Mouse (Mus musculus): Measurements from ENCODE around the gene Zfp467. TPM values are rescaled to one million over a fixed set of nuclear protein-coding genes. Genes with fewer than 3 reads are reported as not detected.

Zfp467 gene
- polyA plus RNA-seq, 1 experiment, result 44.4 TPM

GRCm38 (mm10) chr6:48413081-48413480, 32.5 kb downstream of the Zfp467 start:
- H3K4me1 ChIP-seq (ENCODE audit: control insufficient read depth, insufficient read depth, low read length), result peaks cover 21% of the 10 kb centered on the region
- no peak overlapping the region for H3K4me3 ChIP-seq (ENCODE audit: insufficient read depth, low read length)
- TF ChIP-seq CTCF (IDR thresholded peaks at IDR 0.05; ENCODE audit: low read depth, low read length), result no peak
- TF ChIP-seq POLR2A (IDR thresholded peaks at IDR 0.05; ENCODE audit: borderline replicate concordance, low read depth, low read length), result no peak
- no peak overlapping the region for H3K27ac ChIP-seq (ENCODE audit: insufficient read depth, low read depth, low read length)

DNA sequence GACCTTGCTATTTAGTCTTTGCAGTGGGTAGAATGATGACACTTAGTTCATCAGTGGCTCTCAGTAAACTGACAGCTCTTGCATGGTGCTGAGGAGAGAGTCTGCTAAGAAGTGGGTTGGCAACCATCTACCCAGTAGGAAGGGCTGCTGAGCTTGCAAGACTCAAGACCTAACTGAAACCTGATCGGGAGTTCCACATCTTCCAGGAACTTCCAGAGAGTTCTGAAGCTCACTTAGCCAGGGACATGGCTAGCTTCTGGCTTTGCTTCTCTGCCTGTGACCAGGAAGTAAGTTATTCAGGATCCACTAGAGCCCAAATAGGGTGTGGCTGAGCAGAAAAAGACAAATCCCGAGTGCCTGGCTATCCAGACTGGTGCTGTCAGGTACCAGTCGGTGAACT, 33.0 kb downstream of the Zfp467 start:
- Histone ChIP-seq H3K4me1 (ENCODE audit: control insufficient read depth, insufficient read depth, low read length) (peaks cover 21% of the 10 kb centered on the region), H3K27ac (ENCODE audit: insufficient read depth, low read depth, low read length) (no peak overlapping the region), H3K4me3 (ENCODE audit: insufficient read depth, low read length) (no peak overlapping the region)
- no peak for TF ChIP-seq POLR2A (IDR thresholded peaks at IDR 0.05; ENCODE audit: borderline replicate concordance, low read depth, low read length)
- no peak for TF ChIP-seq CTCF (IDR thresholded peaks at IDR 0.05; ENCODE audit: low read depth, low read length)

- Histone ChIP-seq H3K4me1 (ENCODE audit: control insufficient read depth, insufficient read depth, low read length) (peaks cover 21% of the 10 kb centered on the region), H3K4me3 (ENCODE audit: insufficient read depth, low read length) (no peak overlapping the region), H3K27ac (ENCODE audit: insufficient read depth, low read depth, low read length) (no peak overlapping the region)
- TF ChIP-seq CTCF (IDR thresholded peaks at IDR 0.05; ENCODE audit: low read depth, low read length) (no peak), POLR2A (IDR thresholded peaks at IDR 0.05; ENCODE audit: borderline replicate concordance, low read depth, low read length) (no peak)
Observed at GRCm38 (mm10) chr6:48412147-48412546, 33.5 kb downstream of the Zfp467 start.

DNA sequence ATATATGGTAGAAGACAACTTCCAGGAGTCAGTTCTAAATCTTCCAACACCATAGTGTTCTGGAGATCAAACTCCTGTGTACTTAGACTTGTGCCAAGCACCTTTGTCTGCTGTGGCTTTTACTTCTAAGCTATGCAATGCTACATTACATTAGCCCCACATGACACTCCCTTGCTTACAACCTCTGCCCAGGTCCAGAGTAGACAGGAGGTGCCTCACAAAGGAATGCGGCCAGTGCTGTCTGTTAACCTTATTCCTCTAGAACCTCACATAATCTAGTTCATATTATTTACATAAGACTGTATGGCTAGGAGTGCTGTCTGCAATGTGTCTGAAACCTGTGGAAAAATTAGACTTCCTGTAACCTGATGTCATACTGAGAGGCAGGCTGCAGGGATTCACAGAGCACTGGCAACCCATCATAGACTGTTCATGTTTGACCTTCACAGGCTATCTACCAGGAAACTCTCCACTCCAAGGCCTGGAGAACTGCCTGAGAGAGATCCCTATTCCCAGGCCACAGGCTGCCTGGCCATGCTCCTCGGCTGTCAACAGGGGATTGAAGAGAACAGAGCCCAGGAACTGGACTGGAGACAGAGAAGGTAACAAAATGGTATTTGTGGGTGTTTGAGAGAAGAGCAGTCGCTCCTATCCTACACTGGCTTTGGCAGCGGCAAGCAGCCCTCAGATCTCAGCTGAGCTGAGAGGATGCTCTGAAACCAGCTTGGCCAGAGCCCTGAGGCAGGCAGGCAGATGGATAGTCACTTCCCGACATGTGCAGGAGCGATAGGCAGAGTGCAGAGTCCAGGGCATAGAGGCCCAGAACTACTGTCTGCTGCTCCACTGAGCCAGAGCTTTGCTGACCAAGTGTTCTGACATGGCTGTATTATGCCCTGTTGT, 34.2 kb downstream of the Zfp467 start:
- no peak for TF ChIP-seq POLR2A (IDR thresholded peaks at IDR 0.05; ENCODE audit: borderline replicate concordance, low read depth, low read length)
- TF ChIP-seq CTCF (IDR thresholded peaks at IDR 0.05; ENCODE audit: low read depth, low read length), result no peak
- no peak overlapping the region for H3K27ac ChIP-seq (ENCODE audit: insufficient read depth, low read depth, low read length)
- H3K4me1 ChIP-seq (ENCODE audit: control insufficient read depth, insufficient read depth, low read length), result peaks cover 21% of the 10 kb centered on the region
- H3K4me3 ChIP-seq (ENCODE audit: insufficient read depth, low read length), result no peak overlapping the region

DNA sequence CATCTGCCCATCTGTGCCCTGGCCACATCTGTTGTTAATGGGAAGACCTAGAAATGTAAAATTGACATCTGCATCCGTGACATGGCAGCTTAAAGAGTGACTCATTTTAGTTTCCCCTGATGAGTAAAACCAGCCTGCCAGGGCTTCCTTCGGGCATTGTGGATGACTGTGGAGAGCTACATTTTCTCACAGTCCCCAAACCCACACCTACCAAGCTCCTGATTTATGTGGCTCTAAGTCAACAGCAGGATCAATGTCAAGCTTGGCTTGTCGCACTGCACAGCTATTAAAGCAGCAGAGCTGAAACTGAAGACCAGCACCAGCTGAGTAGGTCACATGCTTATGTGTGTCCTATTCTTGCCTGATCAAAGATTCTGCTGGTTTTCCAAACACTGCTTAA, 35.1 kb downstream of the Zfp467 start:
- H3K4me1 ChIP-seq (ENCODE audit: control insufficient read depth, insufficient read depth, low read length), result peaks cover 21% of the 10 kb centered on the region
- TF ChIP-seq CTCF (IDR thresholded peaks at IDR 0.05; ENCODE audit: low read depth, low read length) (no peak), POLR2A (IDR thresholded peaks at IDR 0.05; ENCODE audit: borderline replicate concordance, low read depth, low read length) (no peak)
- H3K4me3 ChIP-seq (ENCODE audit: insufficient read depth, low read length), result no peak overlapping the region
- H3K27ac ChIP-seq (ENCODE audit: insufficient read depth, low read depth, low read length), result peak overlapping the region; percentile 43

- Histone ChIP-seq H3K4me3 (ENCODE audit: insufficient read depth, low read length) (no peak overlapping the region), H3K27ac (ENCODE audit: insufficient read depth, low read depth, low read length) (peak overlapping the region; percentile 70), H3K4me1 (ENCODE audit: control insufficient read depth, insufficient read depth, low read length) (peaks cover 21% of the 10 kb centered on the region)
- TF ChIP-seq CTCF (IDR thresholded peaks at IDR 0.05; ENCODE audit: low read depth, low read length) (no peak), POLR2A (IDR thresholded peaks at IDR 0.05; ENCODE audit: borderline replicate concordance, low read depth, low read length) (no peak)
Observed at GRCm38 (mm10) chr6:48409726-48410343, 35.8 kb downstream of the Zfp467 start.

DNA sequence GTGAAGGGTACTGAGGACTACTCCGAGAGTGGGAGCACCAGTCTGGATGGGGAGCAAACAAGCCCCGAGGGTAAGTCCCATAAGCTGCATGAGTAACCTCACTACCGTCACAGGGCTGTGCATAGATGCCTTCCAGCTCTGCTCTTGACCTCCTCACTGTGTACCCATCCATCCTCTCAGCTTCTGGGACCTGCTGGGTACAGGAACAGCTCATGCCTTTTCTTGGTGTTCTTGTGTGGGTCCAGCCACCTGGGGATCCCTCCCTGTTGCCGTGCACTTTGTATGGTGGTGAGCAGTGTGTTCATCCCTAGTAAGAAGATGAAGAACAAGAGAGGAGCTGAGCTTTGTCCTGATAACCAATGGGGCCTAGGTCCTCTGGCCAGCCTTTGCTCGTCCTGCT, 41.6 kb downstream of the Zfp467 start:
- no peak for TF ChIP-seq POLR2A (IDR thresholded peaks at IDR 0.05; ENCODE audit: borderline replicate concordance, low read depth, low read length)
- no peak for TF ChIP-seq CTCF (IDR thresholded peaks at IDR 0.05; ENCODE audit: low read depth, low read length)
- peaks cover 2% of the 10 kb centered on the region for H3K4me1 ChIP-seq (ENCODE audit: control insufficient read depth, insufficient read depth, low read length)
- no peak overlapping the region for H3K4me3 ChIP-seq (ENCODE audit: insufficient read depth, low read length)
- no peak overlapping the region for H3K27ac ChIP-seq (ENCODE audit: insufficient read depth, low read depth, low read length)

DNA sequence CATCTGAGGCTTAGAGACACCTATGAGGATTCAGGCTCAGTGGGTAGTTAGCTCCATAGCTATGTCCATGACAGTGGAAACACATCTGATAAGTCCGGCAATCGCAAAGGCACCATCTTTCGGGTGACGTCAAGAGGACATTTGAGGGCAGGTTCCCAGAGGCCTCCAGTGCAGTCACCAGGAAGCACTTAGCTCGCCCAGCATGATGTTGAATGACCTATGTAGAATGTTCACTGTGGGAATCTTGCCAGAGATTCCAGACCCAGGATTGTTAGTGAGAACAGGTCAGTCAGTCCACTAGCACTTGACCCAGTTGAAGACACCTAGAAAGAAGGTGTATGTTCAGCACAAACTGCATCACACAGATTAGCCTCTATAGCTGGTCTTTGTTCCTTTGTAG, 45.7 kb downstream of the Zfp467 start:
- no peak overlapping the region for H3K4me3 ChIP-seq (ENCODE audit: insufficient read depth, low read length)
- H3K4me1 ChIP-seq (ENCODE audit: control insufficient read depth, insufficient read depth, low read length), result peaks cover 5% of the 10 kb centered on the region; the same call in 1 of the 2 replicates
- TF ChIP-seq CTCF (IDR thresholded peaks at IDR 0.05; ENCODE audit: low read depth, low read length), result no peak
- no peak for TF ChIP-seq POLR2A (IDR thresholded peaks at IDR 0.05; ENCODE audit: borderline replicate concordance, low read depth, low read length)
- H3K27ac ChIP-seq (ENCODE audit: insufficient read depth, low read depth, low read length), result no peak overlapping the region

GRCm38 (mm10) chr6:48397336-48397735, 48.3 kb downstream of the Zfp467 start:
- H3K27ac ChIP-seq (ENCODE audit: insufficient read depth, low read depth, low read length), result no peak overlapping the region
- no peak for TF ChIP-seq POLR2A (IDR thresholded peaks at IDR 0.05; ENCODE audit: borderline replicate concordance, low read depth, low read length)
- TF ChIP-seq CTCF (IDR thresholded peaks at IDR 0.05; ENCODE audit: low read depth, low read length), result no peak
- peaks cover 6% of the 10 kb centered on the region; the same call in 1 of the 2 replicates for H3K4me1 ChIP-seq (ENCODE audit: control insufficient read depth, insufficient read depth, low read length)
- H3K4me3 ChIP-seq (ENCODE audit: insufficient read depth, low read length), result no peak overlapping the region

DNA sequence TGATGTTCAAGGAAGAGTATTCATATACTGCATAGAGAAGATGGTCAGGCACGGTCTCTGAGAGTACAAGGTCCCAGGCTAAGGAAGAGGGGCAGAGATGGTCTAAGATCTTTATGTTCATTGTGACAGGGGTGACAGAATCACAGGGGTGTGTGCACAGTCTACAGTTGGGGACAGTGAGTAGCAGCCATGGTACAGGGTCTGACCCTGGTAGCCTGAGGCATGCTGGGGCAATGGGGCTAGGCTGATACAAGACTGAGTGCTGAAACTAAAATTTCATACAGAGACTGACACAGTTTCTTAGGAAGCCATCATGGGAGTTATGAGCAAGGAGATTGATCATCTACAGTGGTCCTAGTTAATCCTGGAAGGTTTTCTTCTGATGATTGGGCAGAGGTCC, 48.9 kb downstream of the Zfp467 start:
- H3K4me3 ChIP-seq (ENCODE audit: insufficient read depth, low read length), result no peak overlapping the region
- peaks cover 6% of the 10 kb centered on the region; the same call in 1 of the 2 replicates for H3K4me1 ChIP-seq (ENCODE audit: control insufficient read depth, insufficient read depth, low read length)
- H3K27ac ChIP-seq (ENCODE audit: insufficient read depth, low read depth, low read length), result no peak overlapping the region
- no peak for TF ChIP-seq POLR2A (IDR thresholded peaks at IDR 0.05; ENCODE audit: borderline replicate concordance, low read depth, low read length)
- no peak for TF ChIP-seq CTCF (IDR thresholded peaks at IDR 0.05; ENCODE audit: low read depth, low read length)
